Mouse (Mus musculus) megakaryocyte, embryonic 14.5 days (primary cell): Measurements from ENCODE around the gene Por.

Source experiments
- FLI1 ChIP-seq: IDR thresholded peaks from 2 replicates; pipeline ENCODE4 v1.6.1; 2012; ENCODE audit warnings: low read length, inconsistent platforms, mixed read lengths
- GATA1 ChIP-seq: IDR thresholded peaks from 3 replicates; pipeline ENCODE4 v1.6.1; 2012; ENCODE audit warnings: mixed read lengths, low read length, inconsistent platforms, borderline replicate concordance

- TF ChIP-seq FLI1 (no peak), GATA1 (no peak)
Observed at GRCm38 (mm10) chr5:135723165-135723751, 53.4 kb downstream of the Por start.
